Mouse (Mus musculus): ENCODE measurements around the gene Mad2l2. TPM values are rescaled to one million over a fixed set of nuclear protein-coding genes. Genes with fewer than 3 reads are reported as not detected.
A peak's percentile ranks its signal among the peaks of the same experiment; 100 is the strongest.

The Mad2l2 gene
- polyA plus RNA-seq (2015; fragmentation: Nextera tagmentation; extraction: Ambion mirVana), result 98.7 and 116 TPM in 2 replicates

DNA sequence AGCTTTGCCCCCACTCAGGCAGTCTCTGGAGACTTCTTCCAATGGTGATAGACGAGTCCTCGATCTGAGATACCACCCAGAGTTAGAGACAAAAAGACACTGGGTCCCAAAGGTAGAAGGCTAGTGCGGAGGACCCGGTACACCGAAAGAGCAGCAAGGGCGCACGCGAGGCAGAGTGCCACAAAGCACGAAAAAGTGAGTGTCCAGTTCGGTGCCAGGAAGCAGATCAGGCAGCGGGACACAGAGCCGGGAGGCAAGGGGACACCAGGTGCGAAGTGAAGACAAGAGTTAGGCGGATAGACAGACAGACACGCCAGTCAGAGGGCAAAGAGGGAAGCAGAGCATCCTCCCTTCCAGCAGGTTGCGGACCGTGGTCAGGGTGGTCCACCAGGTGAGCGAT is at the start of gene Mad2l2:
Gene Mad2l2, plus strand, starts transcription at position 252 of the 400 bp plus-strand sequence.
- H3K9me3 ChIP-seq, result no peaks in the 10 kb centered on the region
- H3K36me3 ChIP-seq, result no peaks in the 10 kb centered on the region
- H3K9ac ChIP-seq, result peak within 1 kb of the TSS; percentile 99
- H3K27ac ChIP-seq (replicated peaks), result peak within 1 kb of the TSS; percentile 99
- H3K4me1 ChIP-seq (replicated peaks), result peaks cover 64% of the 10 kb centered on the region
- H3K4me3 ChIP-seq, result peak within 1 kb of the TSS; percentile 76
- peak; percentile 4; the same call in 1 of the 2 replicates for ATAC-seq (ENCODE audit: low read depth)
- peak within 1 kb of the TSS; percentile 76 for H3K4me2 ChIP-seq
- WGBS, result under 1% methylated on average over 18 of the region's 18 CpGs
- peaks cover 5% of the 10 kb centered on the region; the same call in 1 of the 2 replicates for H3K27me3 ChIP-seq

DNA sequence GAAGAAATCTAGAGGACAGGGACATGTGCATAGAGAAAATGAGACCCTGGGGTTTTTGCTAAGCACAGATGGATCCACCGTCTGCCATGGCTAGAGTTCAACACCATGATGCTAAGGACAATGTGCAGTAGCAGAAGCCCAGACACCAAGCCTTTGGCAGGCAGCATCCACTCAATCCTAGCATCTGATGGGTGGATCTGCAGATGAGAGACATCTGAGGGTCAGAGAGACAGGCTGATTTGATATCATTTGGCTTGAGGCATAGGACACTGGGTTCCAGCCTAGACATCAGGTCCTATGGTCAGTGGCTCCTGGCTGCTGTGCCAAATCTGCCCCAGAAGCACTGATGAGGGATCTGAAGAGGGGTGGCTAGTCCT is 49.6 kb upstream of the Mad2l2 start:
- no peak overlapping the region for H3K4me2 ChIP-seq
- 76% methylated on average over 1 of the region's 1 CpGs for WGBS

DNA sequence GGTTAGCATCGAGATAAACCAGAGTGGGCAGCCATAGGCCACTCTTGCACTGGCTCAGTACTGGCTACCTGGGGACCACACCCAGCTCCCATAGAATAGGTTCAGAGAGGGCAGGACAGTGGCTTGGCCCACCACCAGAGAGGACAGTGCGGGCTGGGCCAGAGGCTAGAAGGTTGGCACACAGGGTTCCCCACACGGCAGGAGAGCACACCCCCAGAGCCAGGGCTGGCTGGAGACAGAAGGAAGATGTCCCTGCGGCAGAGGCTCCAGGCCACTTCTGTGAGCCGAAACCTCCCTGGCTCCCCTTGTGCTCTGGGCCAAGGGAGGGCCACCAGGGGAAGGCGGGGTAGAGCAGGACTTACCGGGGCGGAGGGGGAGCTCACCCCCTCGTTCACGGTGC is 49.0 kb upstream of the Mad2l2 start:
- no peak overlapping the region for H3K4me2 ChIP-seq

More for the DNA sequence above, 49.6 kb upstream of the Mad2l2 start:
- Histone ChIP-seq H3K36me3 (no peaks in the 10 kb centered on the region), H3K4me1 (replicated peaks) (peaks cover 20% of the 10 kb centered on the region), H3K9ac (no peak overlapping the region), H3K9me3 (no peaks in the 10 kb centered on the region), H3K27me3 (no peaks in the 10 kb centered on the region), H3K27ac (replicated peaks) (no peak overlapping the region), H3K4me3 (no peak overlapping the region)
- no peak for ATAC-seq (ENCODE audit: low read depth)

DNA sequence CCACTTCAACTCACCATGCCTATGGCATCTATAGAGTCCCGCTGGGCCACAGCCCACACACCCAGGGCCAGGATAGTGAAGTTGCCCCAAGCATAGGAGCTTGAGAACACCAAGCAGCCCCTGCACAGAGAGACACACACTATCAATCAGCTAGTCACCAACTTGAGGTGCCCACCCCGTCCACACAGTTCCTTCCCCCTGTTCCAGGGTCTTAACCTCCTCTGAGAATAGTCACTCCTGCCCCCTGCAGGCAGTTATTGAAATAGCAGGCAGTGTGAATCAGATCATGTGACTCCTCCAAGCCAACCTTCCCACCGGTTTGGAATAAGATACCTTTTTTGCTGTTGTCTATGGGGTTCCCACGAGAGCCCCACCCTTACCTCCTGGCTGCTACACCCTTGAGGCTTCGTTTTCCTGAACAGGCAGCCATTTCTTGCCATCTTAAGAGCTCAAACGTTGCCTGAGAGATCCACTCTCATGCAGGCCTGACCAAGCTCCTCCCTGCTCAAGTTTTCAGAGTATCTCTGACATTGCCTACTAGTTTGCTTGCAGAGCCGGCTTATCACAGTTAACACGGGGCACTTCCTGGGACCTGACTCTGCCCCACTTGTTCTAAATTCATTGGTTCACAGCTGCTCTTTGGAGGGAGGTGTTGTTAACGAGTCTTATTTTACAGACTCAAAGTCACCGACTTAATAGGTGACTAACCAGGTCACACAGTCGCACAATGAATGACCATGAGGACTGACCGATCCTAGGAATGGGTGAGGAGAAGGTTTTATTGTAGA is 47.7 kb upstream of the Mad2l2 start:
- Histone ChIP-seq H3K9ac (no peak overlapping the region), H3K4me1 (replicated peaks) (peaks cover 32% of the 10 kb centered on the region), H3K4me3 (no peak overlapping the region), H3K27me3 (no peaks in the 10 kb centered on the region), H3K36me3 (no peaks in the 10 kb centered on the region), H3K27ac (replicated peaks) (no peak overlapping the region), H3K4me2 (no peak overlapping the region), H3K9me3 (no peaks in the 10 kb centered on the region)
- no peak for ATAC-seq (ENCODE audit: low read depth)
- WGBS, result 51% methylated on average over 12 of the region's 12 CpGs

More for the DNA sequence above, 49.0 kb upstream of the Mad2l2 start:
- Histone ChIP-seq H3K4me1 (replicated peaks) (peaks cover 22% of the 10 kb centered on the region), H3K4me3 (no peak overlapping the region), H3K27me3 (no peaks in the 10 kb centered on the region), H3K9me3 (no peaks in the 10 kb centered on the region), H3K9ac (no peak overlapping the region), H3K27ac (replicated peaks) (no peak overlapping the region), H3K36me3 (no peaks in the 10 kb centered on the region)
- ATAC-seq (ENCODE audit: low read depth), result no peak
- 90% methylated on average over 10 of the region's 10 CpGs for WGBS

GRCm38 (mm10) chr4:148083176-148083899 is 46.8 kb upstream of the Mad2l2 start:
- H3K27ac ChIP-seq (replicated peaks), result no peak overlapping the region
- peaks cover 39% of the 10 kb centered on the region for H3K4me1 ChIP-seq (replicated peaks)
- H3K27me3 ChIP-seq, result no peaks in the 10 kb centered on the region
- H3K9ac ChIP-seq, result peak overlapping the region; percentile 22; the same call in 1 of the 2 replicates
- H3K4me3 ChIP-seq, result no peak overlapping the region
- WGBS, result 63% methylated on average over 21 of the region's 21 CpGs
- ATAC-seq (ENCODE audit: low read depth), result no peak
- no peaks in the 10 kb centered on the region for H3K36me3 ChIP-seq
- H3K4me2 ChIP-seq, result no peak overlapping the region
- H3K9me3 ChIP-seq, result no peaks in the 10 kb centered on the region

GRCm38 (mm10) chr4:148084261-148084714 is 45.9 kb upstream of the Mad2l2 start:
- H3K9ac ChIP-seq, result no peak overlapping the region
- H3K27me3 ChIP-seq, result no peaks in the 10 kb centered on the region
- H3K4me1 ChIP-seq (replicated peaks), result peaks cover 47% of the 10 kb centered on the region
- no peaks in the 10 kb centered on the region for H3K9me3 ChIP-seq
- no peak for ATAC-seq (ENCODE audit: low read depth)
- H3K4me3 ChIP-seq, result no peak overlapping the region
- 9% methylated on average over 8 of the region's 8 CpGs for WGBS
- no peak overlapping the region for H3K27ac ChIP-seq (replicated peaks)
- no peak overlapping the region for H3K4me2 ChIP-seq
- no peaks in the 10 kb centered on the region for H3K36me3 ChIP-seq

DNA sequence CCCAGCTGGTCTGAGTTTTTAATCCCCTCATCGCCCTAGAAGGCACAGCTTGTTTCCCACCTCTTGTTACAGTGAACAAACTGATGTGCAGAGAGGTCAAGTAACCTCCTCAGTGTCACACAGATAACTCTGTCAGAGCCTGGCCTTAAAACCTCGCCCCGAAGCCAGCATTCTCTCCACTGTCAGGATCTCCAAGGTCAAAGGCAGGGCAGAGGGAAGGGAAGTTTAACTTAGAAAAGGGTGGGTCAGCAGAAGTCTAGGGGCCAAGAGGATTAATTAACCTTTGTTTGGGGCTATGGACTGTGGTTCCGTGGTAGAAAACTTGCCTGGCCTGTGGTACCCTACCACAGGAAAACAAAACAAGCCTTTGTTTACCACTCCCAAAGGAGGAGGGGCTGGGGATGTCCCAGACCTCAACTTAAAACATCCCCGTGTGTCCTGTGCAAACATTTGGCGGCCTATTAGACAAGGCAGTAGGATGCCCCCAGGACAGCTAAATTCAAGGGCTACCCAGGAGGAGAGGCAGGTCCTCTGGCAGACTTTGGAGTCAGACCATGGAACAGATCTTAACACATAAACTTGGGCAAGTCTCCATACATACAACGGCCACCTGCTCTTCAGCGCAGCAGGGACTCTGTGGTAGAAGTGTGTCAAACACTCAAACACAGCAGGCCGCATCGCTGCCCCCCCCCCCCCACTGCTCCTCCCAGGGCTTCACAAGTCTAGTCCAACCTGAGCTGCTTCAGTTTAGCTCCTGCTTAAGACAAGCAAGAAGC is 44.9 kb upstream of the Mad2l2 start:
- Histone ChIP-seq H3K27ac (replicated peaks) (no peak overlapping the region), H3K36me3 (no peaks in the 10 kb centered on the region), H3K4me3 (no peak overlapping the region), H3K4me1 (replicated peaks) (peaks cover 47% of the 10 kb centered on the region), H3K27me3 (no peaks in the 10 kb centered on the region), H3K9ac (no peak overlapping the region), H3K9me3 (no peaks in the 10 kb centered on the region), H3K4me2 (no peak overlapping the region)
- no peak for ATAC-seq (ENCODE audit: low read depth)
- WGBS, result 37% methylated on average over 10 of the region's 10 CpGs

DNA sequence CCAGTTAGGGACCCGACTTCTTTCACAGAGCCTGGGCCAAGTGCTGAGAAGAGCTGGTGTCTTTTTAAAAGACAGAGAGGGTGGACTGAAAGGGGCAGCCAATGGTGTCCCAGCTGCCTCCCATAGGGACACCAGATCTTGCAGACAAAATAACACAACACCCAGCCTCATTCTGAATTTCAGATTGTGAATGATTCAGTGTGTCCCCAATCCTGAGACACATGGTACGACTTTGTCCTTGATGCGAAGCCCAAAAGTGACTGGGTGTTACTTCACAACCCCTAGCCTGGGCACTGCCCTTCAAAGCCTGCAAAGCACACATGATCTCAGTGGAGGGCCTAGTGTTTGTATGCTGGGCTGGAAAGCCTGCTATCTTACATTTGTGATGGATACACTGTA is 44.3 kb upstream of the Mad2l2 start:
- Histone ChIP-seq H3K27me3 (no peaks in the 10 kb centered on the region), H3K9ac (no peak overlapping the region), H3K4me1 (replicated peaks) (peaks cover 47% of the 10 kb centered on the region), H3K4me2 (no peak overlapping the region), H3K9me3 (no peaks in the 10 kb centered on the region), H3K36me3 (no peaks in the 10 kb centered on the region), H3K4me3 (no peak overlapping the region), H3K27ac (replicated peaks) (no peak overlapping the region)
- ATAC-seq (ENCODE audit: low read depth), result no peak
- 74% methylated on average over 3 of the region's 3 CpGs for WGBS

DNA sequence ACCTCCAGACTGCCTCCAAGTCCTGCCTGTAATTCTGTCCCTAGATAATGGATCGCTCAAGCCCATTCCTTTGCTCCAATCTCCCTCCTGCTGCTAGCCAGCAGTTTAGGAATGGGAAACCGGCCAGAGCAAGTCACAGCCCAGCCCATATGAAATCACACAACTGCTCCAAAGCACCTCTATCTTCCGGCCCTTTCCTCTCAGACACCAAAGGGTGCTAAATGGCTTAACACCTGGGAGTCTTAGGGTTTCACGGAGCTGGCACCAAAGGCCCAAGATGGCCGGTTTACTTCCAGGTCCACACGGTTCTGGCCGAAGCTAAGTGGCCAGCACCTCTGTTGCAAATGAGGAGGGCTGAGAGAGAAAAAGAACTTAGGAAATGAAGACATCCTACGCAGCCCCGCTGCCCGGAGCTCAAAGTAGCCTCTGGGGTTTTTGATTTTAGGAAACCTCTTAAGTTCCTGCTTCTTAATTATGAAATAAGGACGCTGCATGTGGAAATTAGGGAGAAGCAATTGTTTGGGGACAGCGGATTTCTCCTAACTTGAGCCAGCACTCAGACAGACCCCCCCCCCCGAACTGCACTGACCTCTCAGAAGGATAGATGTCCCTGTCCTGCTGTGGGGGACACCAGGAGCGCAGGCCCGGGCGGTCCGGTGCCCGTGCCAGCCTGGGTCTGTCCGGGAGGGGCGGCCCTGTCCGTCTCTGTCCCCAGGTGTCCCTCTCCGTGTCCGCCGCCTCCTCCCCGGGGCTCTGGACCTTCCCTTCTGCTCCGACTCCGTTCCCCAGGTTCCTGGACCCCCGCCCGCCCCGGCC is 42.9 kb upstream of the Mad2l2 start:
- peak; percentile 57; the same call in 1 of the 2 replicates for ATAC-seq (ENCODE audit: low read depth)
- 2% methylated on average over 30 of the region's 30 CpGs for WGBS

GRCm38 (mm10) chr4:148087907-148088527 is 42.2 kb upstream of the Mad2l2 start, which contains the start of gene Agtrap:
Gene Agtrap, minus strand, starts transcription at chr4:148088031.
- peak within 1 kb of the TSS; percentile 70 for H3K4me2 ChIP-seq
- no peaks in the 10 kb centered on the region for H3K27me3 ChIP-seq
- H3K9ac ChIP-seq, result peak within 1 kb of the TSS; percentile 68
- H3K36me3 ChIP-seq, result no peaks in the 10 kb centered on the region
- H3K4me1 ChIP-seq (replicated peaks), result peaks cover 47% of the 10 kb centered on the region
- peak within 1 kb of the TSS; percentile 52 for H3K4me3 ChIP-seq
- 3% methylated on average over 34 of the region's 34 CpGs for WGBS
- H3K9me3 ChIP-seq, result no peaks in the 10 kb centered on the region
- peak; percentile 92 for ATAC-seq (ENCODE audit: low read depth)
- H3K27ac ChIP-seq (replicated peaks), result peak within 1 kb of the TSS; percentile 61

More for the DNA sequence above, 42.9 kb upstream of the Mad2l2 start:
- H3K4me3 ChIP-seq, result peak overlapping the region; percentile 52
- H3K27me3 ChIP-seq, result no peaks in the 10 kb centered on the region
- H3K27ac ChIP-seq (replicated peaks), result peak overlapping the region; percentile 30; the same call in 1 of the 2 replicates
- no peaks in the 10 kb centered on the region for H3K9me3 ChIP-seq
- peaks cover 47% of the 10 kb centered on the region for H3K4me1 ChIP-seq (replicated peaks)
- peak overlapping the region; percentile 70 for H3K4me2 ChIP-seq
- peak overlapping the region; percentile 68 for H3K9ac ChIP-seq
- H3K36me3 ChIP-seq, result no peaks in the 10 kb centered on the region

GRCm38 (mm10) chr4:148089166-148089565 is 41.0 kb upstream of the Mad2l2 start:
- no peak overlapping the region for H3K4me3 ChIP-seq
- H3K9ac ChIP-seq, result 0 out of 2 replicates have a peak overlapping the region, but pooled peaks have one; percentile 68
- 43% methylated on average over 4 of the region's 4 CpGs for WGBS
- no peaks in the 10 kb centered on the region for H3K27me3 ChIP-seq
- no peak overlapping the region for H3K4me2 ChIP-seq
- no peaks in the 10 kb centered on the region for H3K9me3 ChIP-seq
- no peak for ATAC-seq (ENCODE audit: low read depth)
- H3K4me1 ChIP-seq (replicated peaks), result peaks cover 36% of the 10 kb centered on the region
- no peaks in the 10 kb centered on the region for H3K36me3 ChIP-seq
- H3K27ac ChIP-seq (replicated peaks), result no peak overlapping the region; the same call in 1 of the 2 replicates
